Mouse (Mus musculus) heart, embryonic 11.5 days (tissue): ENCODE measurements at regions not wholly inside any gene's neighbourhood (a gene's known extent, or its start where the extent isn't known, plus 50 kb on each side); places are given as distances from the start of the nearest gene placed in this dataset.

Experiments
- ATAC-seq: fragments of 200-750 bp; cut with Nextera tagmentation; replicated peaks from 2 replicates; pipeline ENCODE4 v1.8.0; 2017; ENCODE audit warnings: moderate library complexity; ENCODE audit not compliant: insufficient number of reproducible peaks, low FRiP score, low TSS enrichment
- H3K27ac ChIP-seq: fragments of 300-500 bp; sonication (generic); 2 replicates; pipeline ENCODE4 v1.5.1; 2014; ENCODE audit warnings: mild to moderate bottlenecking, low read depth, low read length
- H3K27me3 ChIP-seq: fragments of 300-500 bp; sonication (generic); 2 replicates; pipeline ENCODE4 v1.6.1; 2014; ENCODE audit warnings: mild to moderate bottlenecking, low read length, mixed read lengths; ENCODE audit not compliant: control insufficient read depth, insufficient read depth
- H3K36me3 ChIP-seq: fragments of 300-500 bp; sonication (generic); 2 replicates; pipeline ENCODE4 v1.6.1; 2014; ENCODE audit warnings: mild to moderate bottlenecking, low read length, moderate library complexity, mixed read lengths; ENCODE audit not compliant: control insufficient read depth, insufficient read depth
- H3K4me1 ChIP-seq: fragments of 300-500 bp; sonication (generic); 2 replicates; pipeline ENCODE4 v1.6.1; 2014; ENCODE audit warnings: low read length; ENCODE audit not compliant: control insufficient read depth, insufficient read depth
- H3K4me2 ChIP-seq: fragments of 300-500 bp; sonication (generic); 2 replicates; pipeline ENCODE4 v1.6.1; 2014; ENCODE audit warnings: mild to moderate bottlenecking, moderate library complexity
- H3K4me3 ChIP-seq: fragments of 300-500 bp; sonication (generic); 2 replicates; pipeline ENCODE4 v1.5.1; 2014; ENCODE audit warnings: low read depth, low read length
- H3K9ac ChIP-seq: fragments of 300-500 bp; sonication (generic); 2 replicates; pipeline ENCODE4 v1.6.1; 2014; ENCODE audit warnings: mild to moderate bottlenecking, low read depth, low read length, moderate library complexity
- H3K9me3 ChIP-seq: fragments of 300-500 bp; sonication (generic); replicated peaks from 2 replicates; pipeline ENCODE4 v1.6.1; 2016; ENCODE audit warnings: low read length; ENCODE audit not compliant: control insufficient read depth
- WGBS: fragments of 180-500 bp; shearing (Covaris S2); extraction: QIAGEN DNeasy Blood & Tissue Kit; methylation state at CpG from one replicate; pipeline ENCODE4 v1.1.7; 2014; ENCODE audit not compliant: insufficient replicate concordance; 5-methylcytosine and 5-hydroxymethylcytosine counted together

DNA sequence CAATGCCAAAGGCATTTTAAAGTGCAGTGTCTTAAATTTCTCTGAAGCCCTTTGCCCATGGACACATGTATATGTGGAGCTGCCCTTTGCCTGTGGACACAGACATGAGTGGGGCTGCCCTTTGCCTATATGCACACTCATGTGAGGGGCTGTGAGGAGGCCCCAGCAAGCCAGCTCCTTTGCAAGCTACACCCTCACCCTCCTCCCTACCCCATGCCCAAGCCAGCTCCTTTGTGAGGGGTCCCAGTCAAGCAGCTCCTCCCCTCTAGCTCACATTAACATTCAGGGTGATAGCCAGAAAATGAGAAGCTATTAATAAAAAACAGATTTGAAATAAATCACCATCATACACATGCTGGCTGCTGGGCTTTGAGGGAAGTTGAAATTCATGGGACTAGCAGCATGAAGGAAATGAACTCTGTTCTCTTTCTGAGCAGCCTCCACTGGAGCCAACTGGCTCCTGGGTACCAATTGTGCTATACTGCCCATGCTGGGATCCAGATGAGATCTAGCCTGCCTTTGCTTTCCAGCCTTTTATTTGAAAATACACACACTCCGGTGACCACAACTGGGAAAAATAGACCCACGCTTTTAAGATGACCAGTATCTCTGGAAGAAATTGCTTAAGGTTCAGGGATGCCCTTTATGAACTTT lies 151.4 kb downstream of the Abcc12 start:
- Histone ChIP-seq H3K9me3 (0 out of 2 replicates have a peak, but pooled peaks cover 2% of the 10 kb centered on the region), H3K4me3 (no peak overlapping the region), H3K9ac (no peak overlapping the region), H3K4me2 (no peak overlapping the region), H3K27ac (no peak overlapping the region), H3K27me3 (no peaks in the 10 kb centered on the region), H3K36me3 (no peaks in the 10 kb centered on the region), H3K4me1 (no peaks in the 10 kb centered on the region)
- WGBS = 95% methylated on average over 2 of the region's 2 CpGs
- no peak for ATAC-seq

DNA sequence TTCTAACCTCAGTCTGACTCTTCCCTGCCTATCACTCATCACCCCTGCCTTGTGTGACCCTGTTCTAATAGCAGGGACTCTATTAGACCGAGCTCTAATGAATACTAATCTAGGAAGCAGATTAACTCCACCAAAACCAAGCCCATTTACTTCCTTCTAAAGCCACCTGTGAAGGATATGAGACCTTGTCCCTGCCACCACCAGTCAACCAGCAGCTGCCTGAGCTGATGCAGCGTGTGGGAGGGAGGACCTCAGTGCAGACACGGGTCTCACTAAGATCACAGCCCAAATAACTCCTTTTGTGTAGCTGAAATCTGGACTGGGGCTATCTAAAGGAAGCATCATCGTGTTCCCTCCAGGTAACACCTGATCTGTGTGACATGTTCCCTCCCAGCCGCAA lies 152.4 kb downstream of the Abcc12 start:
- 0 out of 2 replicates have a peak, but pooled peaks cover 2% of the 10 kb centered on the region for H3K9me3 ChIP-seq
- 49% methylated on average over 5 of the region's 5 CpGs for WGBS
- no peak overlapping the region for H3K4me3 ChIP-seq
- no peak for ATAC-seq
- H3K27me3 ChIP-seq = no peaks in the 10 kb centered on the region
- H3K9ac ChIP-seq = no peak overlapping the region
- no peak overlapping the region for H3K4me2 ChIP-seq
- H3K27ac ChIP-seq = no peak overlapping the region
- H3K36me3 ChIP-seq = no peaks in the 10 kb centered on the region
- H3K4me1 ChIP-seq = no peaks in the 10 kb centered on the region

DNA sequence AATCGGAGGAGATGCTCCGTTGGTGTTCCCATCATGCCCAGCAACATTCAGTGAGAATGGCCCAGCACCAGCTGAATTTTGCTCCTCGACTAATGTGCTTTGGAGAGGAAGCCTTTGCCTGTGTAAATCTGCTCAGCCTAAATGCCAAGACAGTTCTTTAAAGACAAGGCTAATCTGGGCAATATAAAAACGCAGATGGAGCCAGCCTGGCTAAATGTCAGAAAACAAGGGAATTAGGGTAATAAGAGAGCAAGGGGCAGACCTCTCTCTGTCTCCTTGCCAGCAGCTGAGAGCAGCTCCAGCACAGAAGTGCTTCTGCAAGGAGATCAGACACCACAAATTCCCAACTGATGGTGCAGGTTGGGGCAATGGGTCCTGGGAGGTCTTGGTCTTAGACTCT lies 154.4 kb downstream of the Abcc12 start:
- H3K9me3 ChIP-seq = 0 out of 2 replicates have a peak, but pooled peaks cover 2% of the 10 kb centered on the region
- WGBS = 72% methylated on average over 4 of the region's 4 CpGs
- H3K4me1 ChIP-seq = no peaks in the 10 kb centered on the region
- no peak overlapping the region for H3K27ac ChIP-seq
- no peak overlapping the region for H3K4me2 ChIP-seq
- no peak overlapping the region for H3K9ac ChIP-seq
- no peaks in the 10 kb centered on the region for H3K36me3 ChIP-seq
- no peak for ATAC-seq
- no peak overlapping the region for H3K4me3 ChIP-seq
- H3K27me3 ChIP-seq = no peaks in the 10 kb centered on the region

GRCm38 (mm10) chr8:86425382-86425781 lies 155.1 kb downstream of the Abcc12 start:
- Histone ChIP-seq H3K9ac (no peak overlapping the region), H3K27me3 (no peaks in the 10 kb centered on the region)
- WGBS = 70% methylated on average over 3 of the region's 3 CpGs

GRCm38 (mm10) chr8:86419059-86419651 lies 161.3 kb downstream of the Abcc12 start:
- Histone ChIP-seq H3K9me3 (no peaks in the 10 kb centered on the region), H3K27ac (no peak overlapping the region), H3K9ac (no peak overlapping the region), H3K4me2 (no peak overlapping the region), H3K4me3 (no peak overlapping the region), H3K27me3 (no peaks in the 10 kb centered on the region), H3K4me1 (no peaks in the 10 kb centered on the region), H3K36me3 (no peaks in the 10 kb centered on the region)
- ATAC-seq = no peak
- WGBS = 75% methylated on average over 5 of the region's 5 CpGs

More at GRCm38 (mm10) chr8:86425382-86425781, 155.1 kb downstream of the Abcc12 start:
- Histone ChIP-seq H3K27ac (no peak overlapping the region), H3K9me3 (0 out of 2 replicates have a peak, but pooled peaks cover 2% of the 10 kb centered on the region), H3K36me3 (no peaks in the 10 kb centered on the region), H3K4me3 (no peak overlapping the region), H3K4me1 (no peaks in the 10 kb centered on the region), H3K4me2 (no peak overlapping the region)
- no peak for ATAC-seq

GRCm38 (mm10) chr8:86418414-86418981 lies 162.0 kb downstream of the Abcc12 start:
- H3K27me3 ChIP-seq = no peaks in the 10 kb centered on the region
- H3K4me3 ChIP-seq = no peak overlapping the region
- no peak overlapping the region for H3K4me2 ChIP-seq
- H3K36me3 ChIP-seq = no peaks in the 10 kb centered on the region
- no peak overlapping the region for H3K27ac ChIP-seq
- no peaks in the 10 kb centered on the region for H3K4me1 ChIP-seq
- H3K9ac ChIP-seq = no peak overlapping the region
- no peak for ATAC-seq
- no peaks in the 10 kb centered on the region for H3K9me3 ChIP-seq
- WGBS = 75% methylated on average over 7 of the region's 7 CpGs

DNA sequence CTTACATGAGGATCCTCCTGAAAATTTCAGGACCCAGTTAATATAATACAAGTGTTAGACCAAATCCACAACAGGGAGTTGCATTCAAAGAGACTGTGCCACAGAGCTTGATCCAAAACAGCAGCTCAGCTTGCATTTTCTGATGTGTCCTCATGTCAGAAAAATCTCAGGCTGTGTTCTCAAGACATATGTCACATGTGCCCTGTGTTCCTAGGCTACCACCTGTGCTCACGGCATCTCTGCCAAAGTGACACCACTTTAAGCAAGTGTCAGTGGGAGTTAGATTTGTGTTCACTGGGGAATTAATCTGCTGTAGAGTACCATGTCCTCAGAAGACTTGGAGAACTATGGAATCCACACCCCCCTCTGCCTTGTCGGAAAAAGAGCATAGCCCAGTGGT lies 165.3 kb downstream of the Abcc12 start:
- H3K27ac ChIP-seq = no peak overlapping the region
- no peaks in the 10 kb centered on the region for H3K27me3 ChIP-seq
- no peaks in the 10 kb centered on the region for H3K36me3 ChIP-seq
- 79% methylated on average over 2 of the region's 2 CpGs for WGBS
- no peaks in the 10 kb centered on the region for H3K9me3 ChIP-seq
- no peak overlapping the region for H3K4me3 ChIP-seq
- no peak overlapping the region for H3K9ac ChIP-seq
- no peaks in the 10 kb centered on the region for H3K4me1 ChIP-seq
- no peak for ATAC-seq
- H3K4me2 ChIP-seq = no peak overlapping the region

GRCm38 (mm10) chr8:86411232-86411631 lies 169.3 kb downstream of the Abcc12 start:
- H3K4me1 ChIP-seq = no peaks in the 10 kb centered on the region
- no peak overlapping the region for H3K4me3 ChIP-seq
- H3K9me3 ChIP-seq = no peaks in the 10 kb centered on the region
- no peaks in the 10 kb centered on the region for H3K36me3 ChIP-seq
- 74% methylated on average over 8 of the region's 8 CpGs for WGBS
- H3K27ac ChIP-seq = no peak overlapping the region
- ATAC-seq = no peak
- no peaks in the 10 kb centered on the region for H3K27me3 ChIP-seq
- no peak overlapping the region for H3K4me2 ChIP-seq
- no peak overlapping the region for H3K9ac ChIP-seq
